Comparison of ENCODE assay signal across 32 mouse cellular contexts in the genomic region with DNA sequence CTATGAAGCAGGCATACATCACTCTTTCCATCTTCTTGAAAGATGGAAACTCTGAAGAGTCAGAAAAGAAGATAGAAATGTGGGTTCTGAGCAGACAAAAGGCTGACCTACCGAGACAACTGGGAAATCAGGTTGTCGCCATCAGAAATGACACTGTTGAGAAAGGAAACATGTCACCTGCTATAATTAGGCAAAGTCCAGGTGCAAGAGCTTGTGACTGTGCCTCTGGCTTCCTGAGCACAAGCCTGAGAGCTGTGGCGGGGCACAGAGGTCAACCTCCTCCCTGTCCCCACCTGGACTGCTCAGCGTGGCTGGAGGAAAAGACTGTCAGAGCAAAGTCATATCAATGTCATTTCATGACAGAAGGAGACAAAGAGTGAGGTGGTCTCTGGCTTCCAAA. TPM values are rescaled to one million over a fixed set of nuclear protein-coding genes. Genes with fewer than 3 reads are reported as not detected.
"Had no signal": no experiment of that assay in that cellular context is flagged by ENCODE, and none has a peak within 500 bp of the region (broad histone marks: within the 10 kb centered on the region; RNA-seq: fewer than 3 reads in every experiment).

No protein-coding gene starts in this region.

- H3K4me1 ChIP-seq: megakaryocyte, embryonic 14.5 days had no signal

- H3K4me3 ChIP-seq: kidney, embryonic 15.5 days; limb, embryonic 12.5 days; limb, embryonic 15.5 days; lung, embryonic 15.5 days; megakaryocyte, embryonic 14.5 days; midbrain, embryonic 10.5 days; midbrain, embryonic 13.5 days; myocyte; neural tube, embryonic 13.5 days had no signal

- H3K9ac ChIP-seq: kidney, embryonic 15.5 days; limb, embryonic 12.5 days; limb, embryonic 15.5 days; liver, embryonic 14.5 days; liver, postnatal 0 days; lung, embryonic 15.5 days; midbrain, embryonic 13.5 days; neural tube, embryonic 13.5 days had no signal

- H3K27ac ChIP-seq: limb, embryonic 12.5 days; limb, embryonic 15.5 days; liver, embryonic 14.5 days; lung, embryonic 15.5 days; midbrain, embryonic 10.5 days; midbrain, embryonic 13.5 days; neural tube, embryonic 13.5 days; stomach, postnatal 0 days had no signal

- H3K9me3 ChIP-seq: kidney, embryonic 15.5 days; limb, embryonic 12.5 days; limb, embryonic 15.5 days; lung, embryonic 15.5 days; megakaryocyte, embryonic 14.5 days; midbrain, embryonic 10.5 days; midbrain, embryonic 13.5 days; neural tube, embryonic 13.5 days had no signal

- H3K27me3 ChIP-seq: kidney, embryonic 15.5 days; limb, embryonic 12.5 days; limb, embryonic 15.5 days; lung, embryonic 15.5 days; megakaryocyte, embryonic 14.5 days; midbrain, embryonic 13.5 days had no signal

- H3K36me3 ChIP-seq: kidney, embryonic 15.5 days; limb, embryonic 12.5 days; limb, embryonic 15.5 days; lung, embryonic 15.5 days; midbrain, embryonic 10.5 days; midbrain, embryonic 13.5 days; neural tube, embryonic 13.5 days had no signal

- DNase-seq: kidney, postnatal 10 days; kidney, postnatal 36 days; layer of hippocampus, postnatal 36 days; left cerebral cortex, postnatal 4 days; liver, postnatal 0 days; lung, postnatal 10 days; lung, postnatal 36 days; right cerebral cortex, postnatal 14 days; right cerebral cortex, postnatal 4 days; thymus, adult 2 months; thymus, postnatal 14 days had no signal

RNA-seq across cellular contexts. Expression of a gene that starts 0.8 kb away (rescaled TPM):
- total RNA-seq: layer of hippocampus, adult 8-10 months; layer of hippocampus, postnatal 10 days; layer of hippocampus, postnatal 36 days; left cerebral cortex, adult 8-10 months; left cerebral cortex, postnatal 14 days; left cerebral cortex, postnatal 4 days; monocyte, adult 5-6 weeks; neutrophil, adult 5-6 weeks had no signal
- polyA plus RNA-seq: kidney, embryonic 15.5 days; limb, embryonic 12.5 days; limb, embryonic 15.5 days; liver, embryonic 11.5 days; liver, embryonic 14.5 days; liver, postnatal 0 days; lung, embryonic 15.5 days; midbrain, embryonic 10.5 days; midbrain, embryonic 13.5 days; midbrain, embryonic 16.5 days; myocyte; neural tube, embryonic 13.5 days; stomach, embryonic 14.5 days; stomach, postnatal 0 days; thymus, adult 2 months; urinary bladder, adult 2 months had no signal
